Mouse (Mus musculus) ES-E14 (cell line): ENCODE results near the gene Clcc1.

ENCODE experiments used
- CHD2 ChIP-seq: IDR thresholded peaks from 2 replicates; pipeline ENCODE4 v1.6.1; 2014; ENCODE audit warnings: mild to moderate bottlenecking, low read depth, low read length, inconsistent platforms
- HCFC1 ChIP-seq: IDR thresholded peaks from 2 replicates; pipeline ENCODE4 v1.6.1; 2012; ENCODE audit warnings: low read length, inconsistent platforms, borderline replicate concordance; ENCODE audit not compliant: insufficient read depth
- MAFK ChIP-seq: IDR thresholded peaks from 2 replicates; pipeline ENCODE4 v1.6.1; 2014; ENCODE audit warnings: mild to moderate bottlenecking, low read depth, low read length, inconsistent platforms; ENCODE audit not compliant: insufficient read depth
- ZC3H11A ChIP-seq: IDR thresholded peaks from 2 replicates; pipeline ENCODE4 v1.6.1; 2012; ENCODE audit warnings: low read depth, mild to moderate bottlenecking, inconsistent platforms, low read length, borderline replicate concordance
- ZNF384 ChIP-seq: IDR thresholded peaks from 2 replicates; pipeline ENCODE4 v1.6.1; 2012; ENCODE audit warnings: low read depth, low read length, inconsistent platforms

GRCm38 (mm10) chr3:108719761-108720160, 66.0 kb downstream of the Clcc1 start:
- TF ChIP-seq ZC3H11A (no peak), ZNF384 (no peak), HCFC1 (no peak), MAFK (no peak), CHD2 (no peak)
